In the genomic region with DNA sequence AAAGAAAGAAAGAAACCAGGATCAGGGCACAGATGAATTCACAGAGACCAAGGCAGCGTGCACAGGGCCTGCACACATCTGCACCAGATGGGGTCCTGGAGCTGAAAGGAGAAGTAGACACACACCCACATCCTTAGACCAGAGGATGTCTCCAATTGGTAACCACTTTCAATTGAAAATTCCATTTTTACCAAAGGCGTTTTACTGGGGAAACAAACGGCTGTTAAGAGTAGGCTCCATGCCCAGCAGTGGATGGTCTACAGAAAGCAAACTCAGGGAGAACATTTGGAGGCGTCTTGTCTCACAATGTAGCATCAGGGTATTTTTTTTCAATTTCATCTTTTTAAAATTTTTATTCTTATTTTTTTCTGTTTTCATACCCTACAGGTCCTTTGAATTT, we compare ENCODE assay signal across 23 mouse cellular contexts.
DNase-seq lines count a peak whose midpoint lies in the region; TF ChIP-seq lines count a peak whose summit lies in the region.
"Had no signal": no experiment of that assay in that cellular context is flagged by ENCODE, and none has a peak within 500 bp of the region (broad histone marks: within the 10 kb centered on the region; RNA-seq: fewer than 3 reads in every experiment).

No protein-coding gene starts in this region.

- TF ChIP-seq EP300 in CH12.LX (IDR thresholded peaks at IDR 0.05; ENCODE audit: low read length) = no peak

- DNase-seq in layer of hippocampus, adult 18-20 months (ENCODE audit: low spot score in 2 of 2) = peak; percentile 27 to 39
- no peak for DNase-seq in layer of hippocampus, adult 9-10 months (ENCODE audit: low spot score)
- DNase-seq in left cerebral cortex, postnatal 36 days (ENCODE audit: low spot score in 2 of 2) = peak; percentile 13 to 22
- no peak for DNase-seq in left cerebral cortex, adult 9 months (ENCODE audit: low spot score in 2 of 2)
- peak; percentile 14 for DNase-seq in CH12.LX (ENCODE audit: extremely low read depth)
- DNase-seq in brain, adult 2 months (ENCODE audit: low read depth, low spot score) = peak; percentile 69
- DNase-seq in spleen, postnatal 14 days (ENCODE audit: low spot score in 2 of 2) = no peak
- DNase-seq: adrenal gland, adult 8-10 months; adrenal gland, postnatal 25 days; cerebellum, adult 18-20 months; cerebellum, adult 9-10 months; cerebellum, postnatal 14 days; gastrocnemius, adult 2 months; gastrocnemius, postnatal 25 days; heart, adult 18-20 months; heart, postnatal 10 days; heart, postnatal 36 days had no signal

- TF ChIP-seq CTCF in CH12.LX (conservative IDR thresholded peaks at IDR 0.05 in 1 of 2, IDR thresholded peaks at IDR 0.05 in 1 of 2; ENCODE audit: low read depth in 2 of 2, low read length in 2 of 2) = no peak

- no peak overlapping the region for H3K4me3 ChIP-seq in CH12.LX (replicated peaks in 1 of 3; ENCODE audit: low read depth in 2 of 3, low read length in 2 of 3, poor library complexity in 1 of 3)
- H3K4me3 ChIP-seq: forebrain, embryonic 10.5 days; forebrain, embryonic 13.5 days; gastrocnemius, adult 2 months; heart, embryonic 12.5 days; heart, embryonic 15.5 days; hindbrain, embryonic 10.5 days; hindbrain, embryonic 13.5 days had no signal

- no peaks in the 10 kb centered on the region for H3K79me2 ChIP-seq in CH12.LX (replicated peaks; ENCODE audit: control insufficient read depth, extremely low read depth, insufficient read depth, poor library complexity, severe bottlenecking)

- no peak overlapping the region for H3K9ac ChIP-seq in CH12.LX (ENCODE audit: insufficient read depth, low read depth)
- H3K9ac ChIP-seq: forebrain, embryonic 13.5 days; heart, embryonic 12.5 days; heart, embryonic 15.5 days; hindbrain, embryonic 13.5 days had no signal

- in situ Hi-C loops in CH12.LX (cut with MboI; ENCODE audit: low pct_ligation_motif_present, low pct_unique_long_range_greater_than_20kb, low sequenced_read_pairs) = no loop called here

- no peaks in the 10 kb centered on the region for H3K36me3 ChIP-seq in CH12.LX (replicated peaks in 1 of 2; ENCODE audit: control insufficient read depth in 1 of 2, insufficient read depth in 1 of 2, low read length in 1 of 2)
- H3K36me3 ChIP-seq: forebrain, embryonic 10.5 days; heart, embryonic 12.5 days; heart, embryonic 15.5 days; hindbrain, embryonic 10.5 days; hindbrain, embryonic 13.5 days had no signal

- no peak for TF ChIP-seq POLR2A in CH12.LX (IDR thresholded peaks at IDR 0.05; ENCODE audit: low read depth, low read length)

- H3K4me1 ChIP-seq in CH12.LX (ENCODE audit: control insufficient read depth in 1 of 2, insufficient read depth in 2 of 2) = peaks cover 0 to 13% of the 10 kb centered on the region in 2 experiments; a peak in 2 of 4 replicates
- H3K4me1 ChIP-seq: forebrain, embryonic 10.5 days; forebrain, embryonic 13.5 days; hindbrain, embryonic 10.5 days; hindbrain, embryonic 13.5 days had no signal

- H3K9me3 ChIP-seq in CH12.LX (replicated peaks; ENCODE audit: low read length) = no peaks in the 10 kb centered on the region
- H3K9me3 ChIP-seq: forebrain, embryonic 10.5 days; forebrain, embryonic 13.5 days; heart, embryonic 12.5 days; heart, embryonic 15.5 days; hindbrain, embryonic 10.5 days; hindbrain, embryonic 13.5 days had no signal

- H3K27ac ChIP-seq in CH12.LX (ENCODE audit: insufficient read depth, low read depth) = no peak overlapping the region
- H3K27ac ChIP-seq: forebrain, embryonic 10.5 days; forebrain, embryonic 13.5 days; gastrocnemius, adult 2 months; heart, embryonic 15.5 days; hindbrain, embryonic 10.5 days; hindbrain, embryonic 13.5 days had no signal

- TF ChIP-seq RAD21 in CH12.LX (IDR thresholded peaks at IDR 0.05; ENCODE audit: low read depth, low read length) = no peak

- H3K4me2 ChIP-seq in CH12.LX (ENCODE audit: insufficient read depth, low read depth, poor library complexity, severe bottlenecking) = no peak overlapping the region
- H3K4me2 ChIP-seq: forebrain, embryonic 13.5 days; heart, embryonic 12.5 days; heart, embryonic 15.5 days; hindbrain, embryonic 13.5 days had no signal

- dilution Hi-C loops in CH12.LX (cut with MboI; ENCODE audit: extremely low pct_ligation_motif_present, extremely low pct_unique_long_range_greater_than_20kb, low sequenced_read_pairs) = no loop called here

- intact Hi-C loops in left cerebral cortex, postnatal 36 days (cut with DNase I) = loop anchor here (10.0 kb wide), 1 partner anchor 345 kb away; no protein-coding TSS in a partner anchor

- H3K27me3 ChIP-seq in CH12.LX (replicated peaks) = no peaks in the 10 kb centered on the region
- H3K27me3 ChIP-seq: forebrain, embryonic 13.5 days; heart, embryonic 12.5 days; heart, embryonic 15.5 days; hindbrain, embryonic 13.5 days had no signal

TF ChIP-seq in CH12.LX, 34 proteins besides CTCF, POLR2A, EP300 and RAD21:
- TF ChIP-seq UBTF (IDR thresholded peaks at IDR 0.05; ENCODE audit: low read depth, low read length) (no peak), MAX (IDR thresholded peaks at IDR 0.05; ENCODE audit: low read length) (no peak), IRF4 (IDR thresholded peaks at IDR 0.05; ENCODE audit: low read depth, low read length) (no peak), TBP (conservative IDR thresholded peaks at IDR 0.05; ENCODE audit: low read depth, low read length) (no peak), MAZ (IDR thresholded peaks at IDR 0.05; ENCODE audit: low read depth, low read length) (no peak), SMC3 (IDR thresholded peaks at IDR 0.05; ENCODE audit: low read depth, low read length) (no peak), E2F4 (IDR thresholded peaks at IDR 0.05; ENCODE audit: insufficient replicate concordance, low read depth, low read length) (no peak)

Comparison
In these comparisons a context has a peak if more than half of its experiments do, and no peak if none do; other contexts are left out.
1. DNase-seq: peak in layer of hippocampus, adult 18-20 months (2 of 2), left cerebral cortex, postnatal 36 days (2 of 2), CH12.LX (single experiment) and brain, adult 2 months (single experiment); none in layer of hippocampus, adult 9-10 months (single experiment), left cerebral cortex, adult 9 months (0 of 2) and spleen, postnatal 14 days (0 of 2).